Mouse (Mus musculus) hindbrain, postnatal 0 days (tissue): ENCODE data around the gene Med27. TPM values are rescaled to one million over a fixed set of nuclear protein-coding genes. Genes with fewer than 3 reads are reported as not detected.

Source experiments
- ATAC-seq: fragments of 200-750 bp; cut with Nextera tagmentation; 2 replicates; pipeline ENCODE4 v1.8.0; 2017; ENCODE audit warnings: mild to moderate bottlenecking, moderate TSS enrichment, moderate library complexity
- DNase-seq: peaks from one replicate; pipeline ENCODE4 v3.0.0-alpha.2; 2015; ENCODE audit warnings: low spot score
- H3K27ac ChIP-seq: fragments of 300-500 bp; sonication (generic); 2 replicates; pipeline ENCODE4 v1.5.1; 2014; ENCODE audit warnings: mild to moderate bottlenecking
- H3K27me3 ChIP-seq: fragments of 300-500 bp; sonication (generic); 2 replicates; pipeline ENCODE4 v1.6.1; 2014; ENCODE audit warnings: low read length, mixed read lengths; ENCODE audit not compliant: insufficient read depth
- H3K36me3 ChIP-seq: fragments of 300-500 bp; sonication (generic); 2 replicates; pipeline ENCODE4 v1.6.1; 2014; ENCODE audit warnings: low read length, mixed read lengths; ENCODE audit not compliant: insufficient read depth
- H3K4me1 ChIP-seq: fragments of 300-500 bp; sonication (generic); 2 replicates; pipeline ENCODE4 v1.6.1; 2014; ENCODE audit warnings: antibody characterized with exemption, low read length, mixed read lengths; ENCODE audit not compliant: insufficient read depth
- H3K4me2 ChIP-seq: fragments of 300-500 bp; sonication (generic); 2 replicates; pipeline ENCODE4 v1.6.1; 2014; ENCODE audit warnings: low read depth, mild to moderate bottlenecking, low read length, moderate library complexity, mixed read lengths
- H3K4me3 ChIP-seq: fragments of 300-500 bp; sonication (generic); 2 replicates; pipeline ENCODE4 v1.5.1; 2014; ENCODE audit warnings: low read length
- H3K9ac ChIP-seq: fragments of 300-500 bp; sonication (generic); replicated peaks from 2 replicates; pipeline ENCODE4 v1.6.1; 2014; ENCODE audit warnings: mild to moderate bottlenecking, low read length, moderate library complexity, mixed read lengths
- H3K9me3 ChIP-seq: fragments of 300-500 bp; sonication (generic); 2 replicates; pipeline ENCODE4 v1.6.1; 2016; ENCODE audit warnings: low read length, mixed read lengths
- CTCF ChIP-seq: IDR thresholded peaks from 2 replicates; pipeline ENCODE4 v1.5.1; 2016; ENCODE audit warnings: antibody characterized with exemption, control low read depth, low read depth
- WGBS: fragments of 180-500 bp; shearing (Covaris S2); extraction: QIAGEN DNeasy Blood & Tissue Kit; methylation state at CpG from one replicate; pipeline ENCODE4 v1.1.7; 2014; 5-methylcytosine and 5-hydroxymethylcytosine counted together
- polyA plus RNA-seq: library from polyadenylated mRNA; unstranded; fragments of >200 nt; fragmentation: Nextera tagmentation; extraction: Ambion mirVana; gene quantifications from 2 replicates; pipeline ENCODE4 v1.2.1, GENCODE M21; 2015
- total RNA-seq: library from RNA; depleted of rRNA; stranded (reverse); fragments of >200 nt; gene quantifications from 2 replicates; pipeline ENCODE4 v1.2.3, GENCODE M21; 2014

The Med27 gene
- total and polyA plus RNA-seq, 2 experiments from 2014 or later, result 58.8 to 70.3 TPM

- Histone ChIP-seq H3K9me3 (no peaks in the 10 kb centered on the region), H3K9ac (no peak overlapping the region), H3K4me3 (no peak overlapping the region), H3K27me3 (no peaks in the 10 kb centered on the region), H3K4me2 (no peak overlapping the region), H3K36me3 (no peaks in the 10 kb centered on the region), H3K27ac (no peak overlapping the region), H3K4me1 (no peaks in the 10 kb centered on the region; the same call in 1 of the 2 replicates)
- ATAC-seq (no peak), DNase-seq (no peak)
- 82% methylated on average over 5 of the region's 5 CpGs for WGBS
- no peak for TF ChIP-seq CTCF
These were observed 25.6 kb downstream of the Med27 start for GRCm38 (mm10) chr2:29372176-29372575.

DNA sequence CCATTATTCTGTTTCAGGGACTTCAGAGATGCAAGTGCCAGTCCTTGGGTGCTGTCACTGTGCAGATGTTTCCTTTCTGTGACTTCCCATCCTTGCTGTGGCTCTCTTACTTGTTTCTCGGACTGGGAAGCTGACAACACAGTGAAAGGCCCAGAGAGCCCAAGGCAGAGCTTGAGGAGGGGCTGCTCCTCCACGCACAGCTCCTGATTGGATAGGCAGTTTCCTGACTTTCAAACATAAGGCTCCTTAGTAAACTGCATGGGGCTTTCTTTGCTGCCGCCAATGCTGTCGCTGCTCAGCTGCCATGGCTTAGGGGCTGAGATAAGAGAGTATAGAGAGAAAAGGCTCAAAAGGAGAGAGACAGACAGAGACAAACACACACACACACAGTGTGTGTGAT lies 35.1 kb downstream of the Med27 start:
- 20% methylated on average over 4 of the region's 4 CpGs for WGBS
- peak; percentile 15 for DNase-seq

DNA sequence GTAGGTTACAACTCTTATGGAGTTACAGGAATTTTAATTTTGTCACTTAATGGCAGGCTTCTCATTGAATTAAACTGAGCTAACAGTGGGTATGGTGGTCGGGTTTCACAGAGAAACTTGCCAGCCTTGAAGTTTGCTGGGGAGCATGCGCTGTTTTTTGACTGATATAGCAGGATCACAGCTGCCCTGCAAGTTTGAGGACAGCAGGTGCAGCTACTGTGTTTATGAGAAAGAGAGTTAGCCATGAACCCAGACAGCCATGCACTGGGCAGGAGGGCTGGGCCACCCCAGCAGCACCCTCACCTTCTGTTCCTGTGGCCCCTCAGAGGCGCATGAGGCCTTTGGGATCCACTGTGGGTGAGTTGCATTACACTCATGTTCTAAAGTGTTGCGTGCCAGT lies 36.0 kb downstream of the Med27 start:
- H3K4me3 ChIP-seq, result no peak overlapping the region
- 92% methylated on average over 4 of the region's 4 CpGs for WGBS
- DNase-seq (no peak), ATAC-seq (no peak)
- H3K27me3 ChIP-seq, result no peaks in the 10 kb centered on the region
- no peaks in the 10 kb centered on the region for H3K9me3 ChIP-seq
- H3K27ac ChIP-seq, result no peak overlapping the region
- no peak for TF ChIP-seq CTCF
- no peak overlapping the region for H3K4me2 ChIP-seq
- H3K9ac ChIP-seq, result no peak overlapping the region
- H3K4me1 ChIP-seq, result peaks cover 6% of the 10 kb centered on the region; the same call in 1 of the 2 replicates
- no peaks in the 10 kb centered on the region; the same call in 1 of the 2 replicates for H3K36me3 ChIP-seq

More for the DNA sequence above, 35.1 kb downstream of the Med27 start:
- H3K27me3 ChIP-seq, result no peaks in the 10 kb centered on the region
- no peak overlapping the region for H3K4me2 ChIP-seq
- no peak for TF ChIP-seq CTCF
- no peak overlapping the region for H3K4me3 ChIP-seq
- H3K27ac ChIP-seq, result no peak overlapping the region
- peaks cover 6% of the 10 kb centered on the region; the same call in 1 of the 2 replicates for H3K4me1 ChIP-seq
- H3K9me3 ChIP-seq, result no peaks in the 10 kb centered on the region
- H3K9ac ChIP-seq, result no peak overlapping the region
- no peaks in the 10 kb centered on the region; the same call in 1 of the 2 replicates for H3K36me3 ChIP-seq
- ATAC-seq, result no peak

- DNase-seq (no peak), ATAC-seq (no peak)
- Histone ChIP-seq H3K27ac (no peak overlapping the region), H3K4me1 (peaks cover 6% of the 10 kb centered on the region; the same call in 1 of the 2 replicates), H3K36me3 (no peaks in the 10 kb centered on the region; the same call in 1 of the 2 replicates), H3K27me3 (no peaks in the 10 kb centered on the region), H3K9ac (no peak overlapping the region), H3K4me2 (no peak overlapping the region), H3K9me3 (no peaks in the 10 kb centered on the region), H3K4me3 (no peak overlapping the region)
- TF ChIP-seq CTCF, result no peak
These were observed 36.5 kb downstream of the Med27 start for GRCm38 (mm10) chr2:29383133-29383532.

- 35% methylated on average over 10 of the region's 10 CpGs for whole genome bisulfite sequencing
- ATAC-seq, result no peak
- no peak overlapping the region for H3K4me2 ChIP-seq
- no peak overlapping the region for H3K27ac ChIP-seq
- H3K4me1 ChIP-seq, result peaks cover 6% of the 10 kb centered on the region; the same call in 1 of the 2 replicates
- DNase-seq, result no peak
- H3K4me3 ChIP-seq, result no peak overlapping the region
- H3K27me3 ChIP-seq, result no peaks in the 10 kb centered on the region
- no peaks in the 10 kb centered on the region for H3K9me3 ChIP-seq
- peak; percentile 17; the same call in 1 of the 2 replicates for TF ChIP-seq CTCF
- no peaks in the 10 kb centered on the region for H3K36me3 ChIP-seq
- no peak overlapping the region for H3K9ac ChIP-seq
These were observed 38.8 kb downstream of the Med27 start for GRCm38 (mm10) chr2:29385405-29385804.

- WGBS, result 93% methylated on average over 2 of the region's 2 CpGs
- ATAC-seq (no peak), DNase-seq (no peak)
- no peak for TF ChIP-seq CTCF
- H3K27ac ChIP-seq, result no peak overlapping the region
- H3K4me3 ChIP-seq, result no peak overlapping the region
- no peaks in the 10 kb centered on the region for H3K9me3 ChIP-seq
- no peaks in the 10 kb centered on the region for H3K27me3 ChIP-seq
- H3K36me3 ChIP-seq, result no peaks in the 10 kb centered on the region
- no peak overlapping the region for H3K4me2 ChIP-seq
- H3K9ac ChIP-seq, result no peak overlapping the region
- peaks cover 6% of the 10 kb centered on the region; the same call in 1 of the 2 replicates for H3K4me1 ChIP-seq
These were observed 40.6 kb downstream of the Med27 start for GRCm38 (mm10) chr2:29387268-29387667.

DNA sequence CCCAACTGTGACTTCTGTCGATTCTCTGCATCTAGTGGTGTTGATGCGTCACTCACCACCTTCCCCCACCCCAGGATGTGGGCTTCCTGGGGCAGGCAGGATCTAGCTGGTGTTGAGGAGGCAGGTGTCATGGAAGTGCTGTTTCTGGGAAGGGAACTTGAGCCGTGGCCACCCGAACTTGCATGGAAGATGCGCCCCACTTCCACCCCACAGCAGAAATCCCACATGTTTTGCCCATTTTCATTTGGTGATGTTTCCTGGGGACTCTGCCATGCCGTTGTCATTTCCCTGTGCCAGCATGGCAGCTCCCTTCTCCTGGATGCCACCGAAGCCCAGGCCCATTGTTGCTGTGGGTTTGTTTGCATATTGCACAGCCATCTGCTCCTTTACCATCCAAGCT lies 42.3 kb downstream of the Med27 start:
- no peak for ATAC-seq
- DNase-seq, result no peak

More for the DNA sequence above, 42.3 kb downstream of the Med27 start:
- no peak overlapping the region for H3K4me3 ChIP-seq
- no peak overlapping the region for H3K4me2 ChIP-seq
- H3K36me3 ChIP-seq, result no peaks in the 10 kb centered on the region
- H3K4me1 ChIP-seq, result peaks cover 6% of the 10 kb centered on the region; the same call in 1 of the 2 replicates
- no peaks in the 10 kb centered on the region for H3K9me3 ChIP-seq
- WGBS, result 70% methylated on average over 7 of the region's 7 CpGs
- H3K27ac ChIP-seq, result no peak overlapping the region
- no peak for TF ChIP-seq CTCF
- no peaks in the 10 kb centered on the region for H3K27me3 ChIP-seq
- no peak overlapping the region for H3K9ac ChIP-seq
